Mouse (Mus musculus): ENCODE data around the gene Csmd2.

GRCm38 (mm10) chr4:128171233-128171632 lies 183.6 kb downstream of the Csmd2 start:
- TF ChIP-seq CTCF (IDR thresholded peaks at IDR 0.05; ENCODE audit: low read depth, low read length) (no peak), POLR2AphosphoS5 (IDR thresholded peaks at IDR 0.05; ENCODE audit: insufficient replicate concordance, low read depth, low read length) (no peak), TAL1 (conservative IDR thresholded peaks at IDR 0.05; ENCODE audit: low read depth, low read length) (no peak), GATA1 (IDR thresholded peaks at IDR 0.05; ENCODE audit: borderline replicate concordance, low read length) (no peak)
